Mouse (Mus musculus) hindbrain, embryonic 14.5 days (tissue): ENCODE results near the gene Hfm1. TPM values are rescaled to one million over a fixed set of nuclear protein-coding genes. Genes with fewer than 3 reads are reported as not detected.

ENCODE experiments used
- ATAC-seq: fragments of 200-750 bp; cut with Nextera tagmentation; 2 replicates; pipeline ENCODE4 v1.8.0; 2017; ENCODE audit warnings: moderate number of reproducible peaks, mild to moderate bottlenecking, moderate TSS enrichment, moderate library complexity; ENCODE audit not compliant: low FRiP score
- DNase-seq: peaks from one replicate; pipeline ENCODE4 v3.0.0-alpha.2; 2015; ENCODE audit warnings: low spot score
- H3K27ac ChIP-seq: fragments of 300-500 bp; sonication (generic); 2 replicates; pipeline ENCODE4 v1.5.1; 2014; ENCODE audit warnings: mild to moderate bottlenecking, moderate library complexity
- H3K27me3 ChIP-seq: fragments of 300-500 bp; sonication (generic); 2 replicates; pipeline ENCODE4 v1.6.1; 2014; ENCODE audit warnings: mild to moderate bottlenecking, low read length, mixed read lengths; ENCODE audit not compliant: control insufficient read depth, insufficient read depth
- H3K36me3 ChIP-seq: fragments of 300-500 bp; sonication (generic); replicated peaks from 2 replicates; pipeline ENCODE4 v1.6.1; 2014; ENCODE audit not compliant: control insufficient read depth, insufficient read depth
- H3K4me1 ChIP-seq: fragments of 300-500 bp; sonication (generic); replicated peaks from 2 replicates; pipeline ENCODE4 v1.6.1; 2014; ENCODE audit warnings: antibody characterized with exemption, low read length, mixed read lengths; ENCODE audit not compliant: control insufficient read depth, insufficient read depth
- H3K4me2 ChIP-seq: fragments of 300-500 bp; sonication (generic); replicated peaks from 2 replicates; pipeline ENCODE4 v1.6.1; 2014; ENCODE audit warnings: mild to moderate bottlenecking, moderate library complexity
- H3K4me3 ChIP-seq: fragments of 300-500 bp; sonication (generic); replicated peaks from 2 replicates; pipeline ENCODE4 v1.5.1; 2014; ENCODE audit warnings: mild to moderate bottlenecking, low read length
- H3K9ac ChIP-seq: fragments of 300-500 bp; sonication (generic); 2 replicates; pipeline ENCODE4 v1.6.1; 2014
- H3K9me3 ChIP-seq: fragments of 300-500 bp; sonication (generic); 2 replicates; pipeline ENCODE4 v1.6.1; 2016; ENCODE audit warnings: low read length; ENCODE audit not compliant: control insufficient read depth
- WGBS: fragments of 180-500 bp; shearing (Covaris S2); extraction: QIAGEN DNeasy Blood & Tissue Kit; methylation state at CpG from one replicate; pipeline ENCODE4 v1.1.7; 2014; 5-methylcytosine and 5-hydroxymethylcytosine counted together
- polyA plus RNA-seq: library from polyadenylated mRNA; unstranded; fragments of >200 nt; fragmentation: Nextera tagmentation; extraction: Ambion mirVana; gene quantifications from 2 replicates; pipeline ENCODE4 v1.2.1, GENCODE M21; 2014

The Hfm1 gene
- polyA plus RNA-seq, 1 experiment from 2014 or later, result 7.0 TPM

DNA sequence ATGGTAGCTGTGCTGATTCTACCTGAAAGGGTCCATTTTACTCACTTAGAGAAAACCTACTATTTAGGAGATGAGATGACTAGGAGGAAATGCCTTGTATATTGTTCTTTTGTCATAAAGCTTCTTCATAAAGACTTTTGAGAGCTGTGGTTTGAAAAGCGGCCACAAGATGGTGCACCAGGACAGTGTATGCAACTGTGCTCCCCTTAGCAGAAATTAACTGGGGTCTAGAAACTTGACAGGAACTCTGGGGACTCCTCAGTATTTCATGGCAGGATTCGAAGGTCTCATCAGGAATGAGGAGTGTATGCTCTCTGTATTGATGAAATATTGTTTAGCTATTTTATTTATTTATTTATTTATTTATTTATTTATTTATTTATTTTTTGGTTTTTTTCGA lies 65.7 kb downstream of the Hfm1 start:
- WGBS, result 42% methylated on average over 3 of the region's 3 CpGs
- H3K9ac ChIP-seq, result no peak overlapping the region
- no peaks in the 10 kb centered on the region for H3K27me3 ChIP-seq
- H3K4me3 ChIP-seq, result no peak overlapping the region
- H3K4me2 ChIP-seq, result no peak overlapping the region
- peak; percentile 37; the same call in 1 of the 2 replicates for ATAC-seq
- no peaks in the 10 kb centered on the region for H3K9me3 ChIP-seq
- H3K27ac ChIP-seq, result no peak overlapping the region
- H3K36me3 ChIP-seq, result 0 out of 2 replicates have a peak, but pooled peaks cover under 1% of the 10 kb centered on the region
- H3K4me1 ChIP-seq, result no peaks in the 10 kb centered on the region
- DNase-seq, result peak; percentile 92

GRCm38 (mm10) chr5:106853284-106853683 lies 72.8 kb downstream of the Hfm1 start:
- no peak for DNase-seq
- ATAC-seq, result no peak
- WGBS, result 95% methylated on average over 3 of the region's 3 CpGs

GRCm38 (mm10) chr5:106847045-106847444 lies 79.1 kb downstream of the Hfm1 start:
- no peaks in the 10 kb centered on the region for H3K27me3 ChIP-seq
- no peak overlapping the region for H3K4me2 ChIP-seq
- no peak overlapping the region for H3K4me3 ChIP-seq
- DNase-seq (no peak), ATAC-seq (no peak)
- H3K9ac ChIP-seq, result no peak overlapping the region
- H3K36me3 ChIP-seq, result peaks cover 8% of the 10 kb centered on the region; the same call in 1 of the 2 replicates
- no peaks in the 10 kb centered on the region for H3K9me3 ChIP-seq
- no peaks in the 10 kb centered on the region for H3K4me1 ChIP-seq
- no peak overlapping the region for H3K27ac ChIP-seq

More at GRCm38 (mm10) chr5:106853284-106853683, 72.8 kb downstream of the Hfm1 start:
- Histone ChIP-seq H3K36me3 (peaks cover 4% of the 10 kb centered on the region; the same call in 1 of the 2 replicates), H3K9ac (no peak overlapping the region), H3K4me2 (no peak overlapping the region), H3K4me3 (no peak overlapping the region), H3K4me1 (no peaks in the 10 kb centered on the region), H3K27ac (no peak overlapping the region), H3K27me3 (no peaks in the 10 kb centered on the region), H3K9me3 (no peaks in the 10 kb centered on the region)

DNA sequence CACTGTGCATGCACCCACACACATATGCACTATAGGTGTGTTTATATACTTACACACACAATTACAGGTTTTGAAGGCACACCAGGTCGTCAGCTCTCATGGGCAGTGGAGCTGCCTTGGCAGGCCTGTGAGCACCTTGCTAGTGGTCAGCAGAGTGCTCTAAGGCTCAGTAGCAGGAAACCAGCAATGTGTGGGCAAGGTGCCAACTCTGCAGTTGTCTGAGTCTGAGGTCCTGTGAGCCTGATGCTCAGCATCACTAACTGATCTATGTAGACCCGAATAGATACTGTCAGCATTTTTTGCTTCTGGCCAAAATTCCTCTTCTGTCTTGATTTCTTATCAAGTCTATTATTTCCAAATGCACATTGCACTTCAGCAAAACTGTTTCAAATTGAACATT lies 82.2 kb downstream of the Hfm1 start:
- Histone ChIP-seq H3K27me3 (no peaks in the 10 kb centered on the region), H3K4me3 (no peak overlapping the region), H3K9ac (no peak overlapping the region), H3K4me1 (no peaks in the 10 kb centered on the region), H3K4me2 (no peak overlapping the region), H3K27ac (no peak overlapping the region), H3K9me3 (no peaks in the 10 kb centered on the region), H3K36me3 (peaks cover 8% of the 10 kb centered on the region; the same call in 1 of the 2 replicates)
- 80% methylated on average over 2 of the region's 2 CpGs for WGBS
- no peak for ATAC-seq
- no peak for DNase-seq

DNA sequence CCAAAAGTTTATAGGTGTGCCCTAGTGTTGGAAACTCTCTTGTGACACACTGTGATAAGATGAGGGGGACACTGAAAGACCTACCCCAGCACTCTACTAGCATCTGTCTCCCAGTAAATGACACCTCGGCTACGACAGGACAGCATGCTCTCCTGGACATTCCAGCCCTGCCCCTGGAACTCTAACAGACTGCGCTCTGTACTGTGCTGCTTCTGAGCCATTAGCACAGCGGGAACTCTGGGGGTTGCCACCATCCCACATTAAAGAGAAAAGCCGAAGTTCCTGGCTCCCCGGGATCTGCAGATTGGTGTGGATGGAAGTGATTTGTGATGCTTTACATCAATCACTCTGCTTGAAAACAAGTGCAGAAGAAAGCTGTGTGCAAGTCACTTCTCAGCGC lies 93.1 kb downstream of the Hfm1 start:
- WGBS, result 20% methylated on average over 7 of the region's 7 CpGs
- H3K4me2 ChIP-seq, result no peak overlapping the region
- no peak overlapping the region for H3K9ac ChIP-seq
- no peak for ATAC-seq
- H3K4me3 ChIP-seq, result no peak overlapping the region
- H3K9me3 ChIP-seq, result no peaks in the 10 kb centered on the region
- H3K27me3 ChIP-seq, result no peaks in the 10 kb centered on the region
- H3K36me3 ChIP-seq, result no peaks in the 10 kb centered on the region
- no peak for DNase-seq
- H3K4me1 ChIP-seq, result no peaks in the 10 kb centered on the region
- no peak overlapping the region for H3K27ac ChIP-seq

DNA sequence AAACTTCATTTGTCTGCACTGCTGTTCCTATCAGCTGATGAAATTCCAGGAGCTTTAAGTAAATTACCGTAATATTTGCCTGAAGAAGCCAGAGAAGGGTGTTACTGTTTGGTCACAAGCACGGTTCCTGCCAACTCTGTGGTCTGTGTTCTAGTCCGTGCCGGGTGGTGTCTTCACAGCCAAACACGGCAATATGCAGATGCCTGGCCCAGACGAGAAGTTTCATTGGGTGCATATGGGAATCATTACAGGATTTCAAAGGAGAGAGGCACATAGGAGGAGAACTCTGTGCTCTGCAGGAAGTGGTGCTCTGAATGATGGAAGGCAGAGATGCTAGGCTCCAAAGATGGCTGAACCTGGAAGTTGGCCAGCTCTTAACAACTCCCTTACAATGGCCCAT lies 94.7 kb downstream of the Hfm1 start:
- Histone ChIP-seq H3K27me3 (no peaks in the 10 kb centered on the region), H3K36me3 (no peaks in the 10 kb centered on the region), H3K4me2 (no peak overlapping the region), H3K27ac (no peak overlapping the region), H3K4me1 (no peaks in the 10 kb centered on the region), H3K9ac (no peak overlapping the region), H3K4me3 (no peak overlapping the region), H3K9me3 (no peaks in the 10 kb centered on the region)
- 88% methylated on average over 6 of the region's 6 CpGs for WGBS
- no peak for DNase-seq
- no peak for ATAC-seq

DNA sequence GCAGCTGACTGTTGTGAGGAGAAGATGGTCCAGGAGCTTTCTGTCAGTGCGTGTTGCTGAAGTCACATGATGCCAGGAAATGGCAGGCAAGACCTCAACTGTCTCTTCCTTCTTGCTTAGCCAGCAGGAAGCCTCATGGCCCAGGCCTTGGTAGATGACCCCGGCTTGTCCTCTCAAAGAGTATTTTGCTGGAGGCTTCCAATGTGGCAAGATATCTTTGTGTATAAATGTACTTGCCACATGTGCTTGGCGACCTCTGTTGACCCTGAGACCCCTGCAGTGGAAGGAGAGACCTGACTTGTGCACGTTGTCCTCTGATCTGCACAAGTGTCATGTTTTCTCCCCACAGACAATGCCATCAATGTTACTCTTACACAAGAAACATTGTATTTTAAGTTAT lies 95.3 kb downstream of the Hfm1 start:
- no peak overlapping the region for H3K4me2 ChIP-seq
- no peaks in the 10 kb centered on the region for H3K9me3 ChIP-seq
- no peaks in the 10 kb centered on the region for H3K27me3 ChIP-seq
- H3K36me3 ChIP-seq, result no peaks in the 10 kb centered on the region
- no peak overlapping the region for H3K9ac ChIP-seq
- WGBS, result 72% methylated on average over 4 of the region's 4 CpGs
- no peak overlapping the region for H3K4me3 ChIP-seq
- no peak for ATAC-seq
- DNase-seq, result no peak
- H3K27ac ChIP-seq, result no peak overlapping the region
- H3K4me1 ChIP-seq, result no peaks in the 10 kb centered on the region; the same call in 1 of the 2 replicates

- H3K9ac ChIP-seq, result no peak overlapping the region
- no peaks in the 10 kb centered on the region for H3K9me3 ChIP-seq
- H3K27me3 ChIP-seq, result no peaks in the 10 kb centered on the region
- no peak overlapping the region for H3K27ac ChIP-seq
- no peak overlapping the region for H3K4me2 ChIP-seq
- DNase-seq, result no peak
- peaks cover 6% of the 10 kb centered on the region for H3K4me1 ChIP-seq
- no peak overlapping the region for H3K4me3 ChIP-seq
- ATAC-seq, result no peak
- no peaks in the 10 kb centered on the region for H3K36me3 ChIP-seq
These were observed 99.4 kb downstream of the Hfm1 start for GRCm38 (mm10) chr5:106826740-106827139.

DNA sequence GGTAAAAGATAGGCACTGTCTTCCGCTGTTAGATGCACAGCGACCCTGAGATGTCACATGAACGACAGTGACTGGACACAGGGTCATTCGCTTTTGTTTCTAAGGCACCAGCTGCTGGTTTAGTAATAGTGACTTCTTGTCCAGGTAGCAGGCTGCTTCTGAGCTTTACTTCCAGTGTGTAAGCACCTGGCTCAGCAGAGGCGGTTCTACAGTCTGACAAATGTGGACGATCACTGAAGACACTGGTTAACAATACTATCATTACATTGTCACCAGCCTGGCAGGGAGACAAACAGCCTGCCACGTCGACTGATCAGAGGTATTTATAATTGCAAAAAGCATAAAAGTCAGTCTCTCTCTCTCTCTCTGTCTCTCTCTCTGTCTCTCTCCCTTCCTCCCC lies 100.1 kb downstream of the Hfm1 start:
- Histone ChIP-seq H3K4me2 (peak overlapping the region; percentile 67), H3K4me3 (no peak overlapping the region; the same call in 1 of the 2 replicates), H3K27ac (peak overlapping the region; percentile 54), H3K27me3 (no peaks in the 10 kb centered on the region), H3K9me3 (no peaks in the 10 kb centered on the region), H3K36me3 (no peaks in the 10 kb centered on the region), H3K9ac (no peak overlapping the region), H3K4me1 (peaks cover 6% of the 10 kb centered on the region)
- ATAC-seq (0 out of 2 replicates have a peak, but pooled peaks have one; percentile 47), DNase-seq (no peak)
- WGBS, result 43% methylated on average over 8 of the region's 8 CpGs

- WGBS, result 5% methylated on average over 19 of the region's 19 CpGs
- ATAC-seq, result peak; percentile 58; the same call in 1 of the 2 replicates
- H3K27me3 ChIP-seq, result no peaks in the 10 kb centered on the region
These were observed 100.7 kb downstream of the Hfm1 start for GRCm38 (mm10) chr5:106825301-106825853.

More at GRCm38 (mm10) chr5:106825301-106825853, 100.7 kb downstream of the Hfm1 start:
- peak overlapping the region; percentile 47 for H3K9ac ChIP-seq
- no peaks in the 10 kb centered on the region for H3K36me3 ChIP-seq
- peak; percentile 67 for DNase-seq
- peak overlapping the region; percentile 67 for H3K4me2 ChIP-seq
- H3K4me1 ChIP-seq, result peaks cover 6% of the 10 kb centered on the region
- H3K9me3 ChIP-seq, result no peaks in the 10 kb centered on the region
- H3K27ac ChIP-seq, result peak overlapping the region; percentile 54
- H3K4me3 ChIP-seq, result peak overlapping the region; percentile 32
